Mouse (Mus musculus) liver, postnatal 0 days (tissue): ENCODE measurements around the gene Gm3676. TPM values are rescaled to one million over a fixed set of nuclear protein-coding genes. Genes with fewer than 3 reads are reported as not detected.
"Not testable (repeated sequence)": the region's sequence is repeated elsewhere in the genome, so short reads cannot be mapped to it uniquely, and the experiment has no call there.

Source experiments
- ATAC-seq: fragments of 200-750 bp; cut with Nextera tagmentation; 2 replicates; pipeline ENCODE4 v1.8.0; 2017; ENCODE audit warnings: mild to moderate bottlenecking, moderate library complexity
- DNase-seq: peaks from one replicate; pipeline ENCODE4 v3.0.0-alpha.2; 2016
- H3K27ac ChIP-seq: fragments of 300-500 bp; sonication (generic); 2 replicates; pipeline ENCODE4 v1.5.1; 2014; ENCODE audit warnings: antibody characterized with exemption, moderate library complexity, mild to moderate bottlenecking, low read depth
- H3K27me3 ChIP-seq: fragments of 300-500 bp; sonication (generic); 2 replicates; pipeline ENCODE4 v1.6.1; 2014; ENCODE audit warnings: low read length, control low read depth, mixed read lengths; ENCODE audit not compliant: insufficient read depth
- H3K36me3 ChIP-seq: fragments of 300-500 bp; sonication (generic); replicated peaks from 2 replicates; pipeline ENCODE4 v1.6.1; 2014; ENCODE audit warnings: mild to moderate bottlenecking, control low read depth, low read length, moderate library complexity, mixed read lengths; ENCODE audit not compliant: insufficient read depth
- H3K4me1 ChIP-seq: fragments of 300-500 bp; sonication (generic); 2 replicates; pipeline ENCODE4 v1.6.1; 2014; ENCODE audit warnings: antibody characterized with exemption, mild to moderate bottlenecking, control low read depth; ENCODE audit not compliant: insufficient read depth
- H3K4me2 ChIP-seq: fragments of 300-500 bp; sonication (generic); 2 replicates; pipeline ENCODE4 v1.6.1; 2014; ENCODE audit warnings: low read depth, mild to moderate bottlenecking, low read length, moderate library complexity, mixed read lengths
- H3K4me3 ChIP-seq: fragments of 300-500 bp; sonication (generic); 2 replicates; pipeline ENCODE4 v1.5.1; 2014; ENCODE audit warnings: low read depth, low read length
- H3K9ac ChIP-seq: fragments of 300-500 bp; sonication (generic); replicated peaks from 2 replicates; pipeline ENCODE4 v1.6.1; 2014; ENCODE audit warnings: mild to moderate bottlenecking, moderate library complexity
- H3K9me3 ChIP-seq: fragments of 300-500 bp; sonication (generic); 2 replicates; pipeline ENCODE4 v1.6.1; 2016; ENCODE audit warnings: mild to moderate bottlenecking, control low read depth, low read length, mixed read lengths
- WGBS: fragments of 180-500 bp; shearing (Covaris S2); extraction: QIAGEN DNeasy Blood & Tissue Kit; methylation state at CpG from one replicate; pipeline ENCODE4 v1.1.7; 2014; ENCODE audit not compliant: insufficient replicate concordance; 5-methylcytosine and 5-hydroxymethylcytosine counted together
- polyA plus RNA-seq: library from polyadenylated mRNA; unstranded; fragments of >200 nt; fragmentation: Nextera tagmentation; extraction: Ambion mirVana; gene quantifications from 2 replicates; pipeline ENCODE4 v1.2.1, GENCODE M21; 2015

The Gm3676 gene
- not detected in 2 replicates for polyA plus RNA-seq

DNA sequence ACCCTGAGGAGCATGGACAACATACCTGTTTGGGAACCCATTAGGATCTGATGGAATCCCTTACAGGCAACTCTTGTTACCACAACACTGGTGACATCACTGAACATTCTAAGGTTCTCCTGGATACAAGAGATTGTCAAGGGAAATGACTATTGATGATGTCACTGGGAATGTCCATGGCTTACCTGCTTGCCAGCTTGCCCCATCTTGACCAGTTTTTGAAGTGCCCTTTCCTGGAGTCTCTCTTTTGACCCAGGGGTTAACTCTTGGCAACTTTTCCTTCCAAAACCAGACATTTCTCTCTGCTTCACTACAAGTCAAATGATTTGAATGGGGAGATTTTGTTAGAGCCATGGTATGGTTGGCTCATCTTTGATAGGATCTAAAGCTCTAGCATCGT lies at the start of gene Gm3676:
Gene Gm3676, minus strand, starts transcription at position 101 of the 400 bp plus-strand sequence.
- H3K9me3 ChIP-seq, H3K27ac ChIP-seq, H3K36me3 ChIP-seq, H3K4me1 ChIP-seq, ATAC-seq, H3K4me3 ChIP-seq, H3K4me2 ChIP-seq, H3K27me3 ChIP-seq, H3K9ac ChIP-seq, DNase-seq: not testable (repeated sequence)
- no CpG with 5 or more reads among the region's 1 CpGs for WGBS

GRCm38 (mm10) chr14:41648176-41648575 lies 1.9 kb upstream of the Gm3676 start:
- not testable (repeated sequence) for H3K4me3 ChIP-seq, H3K4me2 ChIP-seq, DNase-seq, H3K36me3 ChIP-seq, ATAC-seq, H3K4me1 ChIP-seq, H3K27me3 ChIP-seq, H3K27ac ChIP-seq, H3K9ac ChIP-seq, H3K9me3 ChIP-seq
- 60% methylated on average over 2 of the region's 2 CpGs for WGBS

DNA sequence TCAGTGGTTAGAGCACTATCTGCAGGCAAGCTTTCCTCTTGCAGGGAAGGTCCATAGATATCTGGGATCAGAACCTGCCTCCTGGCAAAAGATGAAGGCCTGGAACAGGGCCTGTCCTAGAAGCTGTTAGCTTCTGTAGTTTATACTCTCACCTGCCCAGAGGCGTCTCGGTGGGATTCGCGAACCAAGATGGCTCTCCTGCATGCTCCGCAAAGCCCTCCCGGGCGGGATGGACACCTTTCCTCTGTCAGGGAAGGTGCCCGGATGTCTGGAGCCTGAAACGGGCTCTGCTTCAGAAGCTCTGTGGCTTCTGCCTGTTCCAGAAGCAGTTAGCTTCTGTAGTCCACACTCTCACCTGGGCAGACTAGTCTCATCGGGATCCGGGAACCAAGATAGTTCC lies 16.1 kb downstream of the Gm3676 start:
- WGBS, result 93% methylated on average over 7 of the region's 11 CpGs
- H3K9ac ChIP-seq, result not testable (repeated sequence)

DNA sequence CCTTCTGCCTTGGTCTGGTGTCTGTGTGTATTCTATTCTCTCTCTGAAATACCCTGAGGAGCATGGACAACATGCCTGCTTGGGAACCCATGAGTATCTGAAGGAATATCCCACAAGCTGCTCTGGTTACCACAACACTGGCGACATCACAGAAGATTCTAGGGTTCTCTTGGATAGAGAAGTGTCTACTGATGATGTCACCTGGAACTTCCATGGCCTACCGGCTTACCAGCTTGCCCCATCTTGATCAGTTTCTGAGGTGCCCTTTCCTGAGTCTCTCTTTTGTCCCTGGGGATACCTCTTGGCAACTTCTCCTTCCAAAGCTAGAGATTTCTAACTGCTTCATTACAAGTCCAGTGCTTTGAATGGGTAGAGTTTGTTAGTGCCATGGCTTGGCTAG lies 21.8 kb downstream of the Gm3676 start, which contains the start of gene Gm3072:
Gene Gm3072, minus strand, starts transcription at position 101 of the 400 bp plus-strand sequence.
- not testable (repeated sequence) for ATAC-seq, H3K4me1 ChIP-seq, H3K4me2 ChIP-seq, DNase-seq, H3K27me3 ChIP-seq, H3K9ac ChIP-seq, H3K4me3 ChIP-seq, H3K36me3 ChIP-seq, H3K27ac ChIP-seq, H3K9me3 ChIP-seq
- 57% methylated on average over 1 of the region's 2 CpGs for WGBS

More for the DNA sequence above, 16.1 kb downstream of the Gm3676 start:
- not testable (repeated sequence) for ATAC-seq, H3K36me3 ChIP-seq, H3K27me3 ChIP-seq, H3K9me3 ChIP-seq, H3K4me3 ChIP-seq, H3K27ac ChIP-seq, H3K4me2 ChIP-seq, H3K4me1 ChIP-seq, DNase-seq

- not testable (repeated sequence) for H3K4me1 ChIP-seq, H3K9ac ChIP-seq, H3K27me3 ChIP-seq, H3K4me3 ChIP-seq, H3K4me2 ChIP-seq, H3K27ac ChIP-seq, H3K36me3 ChIP-seq, H3K9me3 ChIP-seq, ATAC-seq, DNase-seq
- 83% methylated on average over 4 of the region's 5 CpGs for WGBS
Observed at GRCm38 (mm10) chr14:41622535-41622934, 23.8 kb downstream of the Gm3676 start.

DNA sequence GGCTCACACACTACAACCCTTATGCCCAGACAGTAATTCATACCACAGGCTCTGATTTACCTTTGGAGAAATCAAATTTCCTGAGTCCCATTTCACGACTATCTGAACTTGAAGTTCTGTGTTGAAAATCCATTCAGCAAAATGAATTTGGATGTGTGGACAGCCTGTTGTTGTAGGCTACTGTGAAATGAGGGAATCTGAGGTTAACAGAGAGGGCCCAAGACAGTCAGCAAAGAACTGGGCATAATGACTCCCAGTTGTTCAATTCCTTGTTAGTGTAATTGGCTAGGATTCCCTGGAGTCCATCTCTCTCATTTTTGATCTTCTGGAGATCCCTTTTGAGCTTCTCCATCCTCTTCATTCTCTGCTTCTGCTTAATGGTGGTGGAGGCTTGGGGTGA lies 35.6 kb downstream of the Gm3676 start:
- H3K27ac ChIP-seq, DNase-seq: not testable (repeated sequence)
- 57% methylated on average over 1 of the region's 1 CpGs for WGBS

DNA sequence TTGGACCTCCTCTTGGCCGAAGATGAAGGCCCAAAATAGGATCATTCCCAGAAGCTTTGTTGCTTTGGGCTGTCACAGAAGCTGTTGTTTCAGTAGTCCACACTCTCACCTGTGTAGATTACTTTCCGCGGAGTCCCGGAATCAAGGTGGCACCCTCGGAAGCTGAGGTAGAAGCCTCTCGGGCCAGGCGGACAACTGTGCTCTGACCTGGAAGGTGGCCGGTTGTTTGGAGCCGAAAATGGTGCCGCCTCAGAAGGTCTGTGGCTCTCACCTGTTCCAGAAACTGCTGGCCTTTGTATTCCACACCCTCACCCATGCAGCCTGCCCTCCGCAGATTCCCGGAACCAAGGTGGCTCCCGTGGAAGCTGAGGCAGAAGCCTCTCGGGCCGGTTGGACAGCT lies 45.4 kb downstream of the Gm3676 start:
- not testable (repeated sequence) for H3K36me3 ChIP-seq, H3K27ac ChIP-seq, H3K4me1 ChIP-seq, ATAC-seq, H3K9me3 ChIP-seq, H3K4me3 ChIP-seq, H3K27me3 ChIP-seq, H3K9ac ChIP-seq, H3K4me2 ChIP-seq
- peak; percentile 6 for DNase-seq
- 78% methylated on average over 15 of the region's 15 CpGs for WGBS

More for the DNA sequence above, 35.6 kb downstream of the Gm3676 start:
- not testable (repeated sequence) for H3K9ac ChIP-seq, H3K36me3 ChIP-seq, H3K4me1 ChIP-seq, ATAC-seq, H3K4me2 ChIP-seq, H3K9me3 ChIP-seq, H3K4me3 ChIP-seq, H3K27me3 ChIP-seq

Other genes with a start within 250 kb of the Gm3676 start
- gene Gm6482, start 238.2 kb downstream of the Gm3676 start, polyA plus RNA-seq, result not detected in 2 replicates
- not detected in 2 replicates for gene Gm7954, start 193.0 kb downstream of the Gm3676 start, polyA plus RNA-seq
- not detected in 2 replicates for gene Gm3486, start 157.0 kb downstream of the Gm3676 start, polyA plus RNA-seq
- not detected in 2 replicates for gene Gm7970, start 90.9 kb downstream of the Gm3676 start, polyA plus RNA-seq
- gene 1700049E17Rik2, start 73.3 kb downstream of the Gm3676 start, polyA plus RNA-seq, result not detected in 2 replicates
- not detected in 2 replicates for gene Gm3072, start 21.9 kb downstream of the Gm3676 start, polyA plus RNA-seq
- gene Gm8068, start 55.4 kb upstream of the Gm3676 start, polyA plus RNA-seq, result not detected in 2 replicates
- gene Gm7929, start 104.1 kb upstream of the Gm3676 start, polyA plus RNA-seq, result not detected in 2 replicates
- not detected in 2 replicates for gene Gm47189, start 126.0 kb upstream of the Gm3676 start, polyA plus RNA-seq